Mouse (Mus musculus) liver, adult 2 months (tissue): ENCODE data around the gene Pitx3. TPM values are rescaled to one million over a fixed set of nuclear protein-coding genes. Genes with fewer than 3 reads are reported as not detected.

ENCODE experiments used
- DNase-seq: peaks from one replicate; pipeline ENCODE4 v3.0.0-alpha.2; 2011; ENCODE audit warnings: low read depth, low spot score; ENCODE audit errors: extremely low read depth
- H3K27ac ChIP-seq: fragments of 200-500 bp; replicated peaks from 2 replicates; pipeline ENCODE4 v1.5.1; 2012; ENCODE audit warnings: low read depth, mild to moderate bottlenecking, control low read depth, inconsistent platforms, low read length; ENCODE audit not compliant: insufficient read depth
- H3K27me3 ChIP-seq: fragments of 200-500 bp; 2 replicates; pipeline ENCODE4 v1.6.1; 2012; ENCODE audit warnings: mild to moderate bottlenecking, moderate library complexity, low read length, inconsistent platforms; ENCODE audit not compliant: control insufficient read depth, insufficient read depth
- H3K36me3 ChIP-seq: fragments of 200-500 bp; 2 replicates; pipeline ENCODE4 v1.6.1; 2012; ENCODE audit warnings: low read length, inconsistent platforms; ENCODE audit not compliant: control insufficient read depth, insufficient read depth
- H3K4me1 ChIP-seq: fragments of 200-500 bp; 2 replicates; pipeline ENCODE4 v1.6.1; 2011; ENCODE audit warnings: low read length; ENCODE audit not compliant: control insufficient read depth, insufficient read depth
- H3K4me3 ChIP-seq: fragments of 200-500 bp; 2 replicates; pipeline ENCODE4 v1.5.1; 2011; ENCODE audit warnings: low read depth, mild to moderate bottlenecking, control low read depth, low read length, moderate library complexity; ENCODE audit not compliant: insufficient read depth
- H3K79me2 ChIP-seq: fragments of 200-500 bp; 2 replicates; pipeline ENCODE4 v1.6.1; 2012; ENCODE audit warnings: inconsistent platforms, mild to moderate bottlenecking, low read length, moderate library complexity; ENCODE audit not compliant: control insufficient read depth, insufficient read depth
- H3K9ac ChIP-seq: fragments of 200-500 bp; 2 replicates; pipeline ENCODE4 v1.6.1; 2012; ENCODE audit warnings: low read depth, mild to moderate bottlenecking, control low read depth, inconsistent platforms, low read length
- CTCF ChIP-seq: fragments of 200-500 bp; IDR thresholded peaks from 2 replicates; pipeline ENCODE4 v1.5.1; 2011; ENCODE audit warnings: low read depth, low read length, control low read depth
- POLR2A ChIP-seq: fragments of 200-500 bp; IDR thresholded peaks from 2 replicates; pipeline ENCODE4 v1.6.1; 2011; ENCODE audit warnings: low read length, control low read depth; ENCODE audit not compliant: insufficient read depth; ENCODE audit errors: extremely low read depth
- WGBS: fragments of 180-500 bp; shearing (Covaris S2); methylation state at CpG from one replicate; pipeline ENCODE4 v1.1.7; 2018; 5-methylcytosine and 5-hydroxymethylcytosine counted together
- polyA plus RNA-seq: library from polyadenylated mRNA; depleted of rRNA; stranded (reverse); fragments of >200 nt; gene quantifications from 2 replicates; pipeline ENCODE4 v1.2.3, GENCODE M21; 2012; rRNA removed
- total RNA-seq: library from RNA; depleted of rRNA; stranded (reverse); fragments of >200 nt; gene quantifications from 2 replicates; pipeline ENCODE4 v1.2.3, GENCODE M21; 2014; rRNA removed

The Pitx3 gene
- total and polyA plus RNA-seq, 2 experiments: not detected

DNA sequence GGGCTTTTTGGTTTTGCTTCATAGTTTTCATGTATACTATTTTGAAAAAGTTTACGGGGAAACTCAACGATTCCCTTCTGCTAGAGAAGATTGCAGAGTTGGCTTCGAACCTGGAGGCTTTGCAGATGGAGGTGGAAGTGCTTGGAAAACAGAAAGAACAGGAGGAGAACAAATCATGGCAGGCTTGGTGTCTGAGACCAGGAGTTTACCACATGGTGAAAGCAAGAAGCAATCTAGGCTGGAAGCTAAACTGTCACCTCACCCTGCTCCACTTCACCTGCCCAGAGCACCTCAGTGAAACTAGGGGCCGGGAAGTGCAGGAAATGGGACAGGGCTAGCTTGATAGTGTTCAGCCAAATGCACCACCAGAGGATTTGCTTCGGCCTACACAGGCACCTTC is 51.7 kb downstream of the Pitx3 start:
- no peaks in the 10 kb centered on the region for H3K79me2 ChIP-seq
- H3K4me3 ChIP-seq: no peak overlapping the region
- 91% methylated on average over 5 of the region's 5 CpGs for WGBS
- peaks cover 19% of the 10 kb centered on the region for H3K4me1 ChIP-seq
- no peak for TF ChIP-seq CTCF
- no peak for TF ChIP-seq POLR2A
- no peaks in the 10 kb centered on the region for H3K36me3 ChIP-seq
- no peaks in the 10 kb centered on the region for H3K27me3 ChIP-seq
- H3K9ac ChIP-seq: no peak overlapping the region
- DNase-seq: no peak
- H3K27ac ChIP-seq: peak overlapping the region; percentile 1; the same call in 1 of the 2 replicates

DNA sequence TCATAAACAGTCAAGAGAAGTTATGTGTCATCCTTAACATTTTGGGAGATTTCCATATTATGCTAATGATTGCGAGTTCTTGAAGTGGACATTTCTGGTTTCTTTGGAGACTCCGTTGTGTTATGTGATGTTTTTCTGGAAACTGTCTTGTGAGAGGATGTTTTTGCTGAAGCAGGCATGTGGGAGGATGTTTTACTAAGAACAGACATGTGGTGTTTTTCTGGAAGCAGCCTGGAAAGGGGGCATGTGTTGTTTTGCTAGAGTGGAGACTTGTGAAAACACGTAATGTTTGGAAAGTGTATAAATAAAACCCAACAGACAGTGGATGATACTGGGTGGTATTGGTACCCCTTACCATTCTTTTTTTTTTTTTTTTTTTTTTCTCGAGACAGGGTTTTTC is 52.8 kb downstream of the Pitx3 start:
- Histone ChIP-seq H3K9ac (no peak overlapping the region), H3K27me3 (no peaks in the 10 kb centered on the region), H3K4me1 (peaks cover 26% of the 10 kb centered on the region), H3K4me3 (no peak overlapping the region), H3K36me3 (no peaks in the 10 kb centered on the region), H3K79me2 (no peaks in the 10 kb centered on the region), H3K27ac (0 out of 2 replicates have a peak overlapping the region, but pooled peaks have one; percentile 26)
- no peak for DNase-seq
- 89% methylated on average over 4 of the region's 4 CpGs for WGBS
- no peak for TF ChIP-seq CTCF

GRCm38 (mm10) chr19:46094144-46094543 is 54.0 kb downstream of the Pitx3 start:
- no peaks in the 10 kb centered on the region for H3K36me3 ChIP-seq
- TF ChIP-seq CTCF (no peak), POLR2A (no peak)
- no peak overlapping the region for H3K9ac ChIP-seq
- H3K4me1 ChIP-seq: peaks cover 31% of the 10 kb centered on the region
- H3K27ac ChIP-seq: no peak overlapping the region
- H3K4me3 ChIP-seq: no peak overlapping the region
- no peaks in the 10 kb centered on the region for H3K27me3 ChIP-seq
- no peaks in the 10 kb centered on the region for H3K79me2 ChIP-seq
- DNase-seq: no peak
- 100% methylated on average over 2 of the region's 2 CpGs for WGBS

DNA sequence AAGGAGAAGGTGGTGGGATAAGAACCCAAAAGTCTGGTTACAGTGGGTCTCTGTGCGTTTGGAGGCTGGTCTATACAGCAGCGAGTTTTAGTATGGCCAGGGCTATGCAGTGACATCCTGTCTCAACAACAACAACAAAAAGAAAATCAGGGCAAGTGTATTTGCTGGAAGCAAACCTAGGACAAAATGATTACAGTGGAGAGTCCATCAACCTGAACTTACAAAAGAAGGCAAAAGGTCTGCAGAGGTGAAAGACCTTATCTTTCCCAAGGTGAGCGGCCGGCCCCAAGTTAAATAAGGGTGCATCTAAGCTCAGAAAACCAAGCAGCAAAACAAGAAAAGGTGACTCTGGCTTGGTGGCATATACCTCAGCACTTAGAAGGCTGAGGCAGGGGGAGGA is 56.5 kb downstream of the Pitx3 start:
- no peaks in the 10 kb centered on the region for H3K79me2 ChIP-seq
- WGBS: 25% methylated on average over 4 of the region's 4 CpGs
- DNase-seq: peak; percentile 94
- H3K4me3 ChIP-seq: no peak overlapping the region
- peak overlapping the region; percentile 82 for H3K27ac ChIP-seq
- no peaks in the 10 kb centered on the region for H3K27me3 ChIP-seq
- H3K9ac ChIP-seq: 0 out of 2 replicates have a peak overlapping the region, but pooled peaks have one; percentile 36
- H3K36me3 ChIP-seq: no peaks in the 10 kb centered on the region
- TF ChIP-seq CTCF (no peak), POLR2A (no peak)
- peaks cover 35% of the 10 kb centered on the region for H3K4me1 ChIP-seq

GRCm38 (mm10) chr19:46087871-46088270 is 60.3 kb downstream of the Pitx3 start:
- Histone ChIP-seq H3K27ac (peak overlapping the region; percentile 47; the same call in 1 of the 2 replicates), H3K9ac (no peak overlapping the region), H3K79me2 (no peaks in the 10 kb centered on the region), H3K4me3 (no peak overlapping the region), H3K27me3 (no peaks in the 10 kb centered on the region), H3K36me3 (peaks cover 16% of the 10 kb centered on the region), H3K4me1 (peaks cover 31% of the 10 kb centered on the region)
- 46% methylated on average over 7 of the region's 7 CpGs for WGBS
- DNase-seq: peak; percentile 85
- TF ChIP-seq CTCF (no peak), POLR2A (no peak)

DNA sequence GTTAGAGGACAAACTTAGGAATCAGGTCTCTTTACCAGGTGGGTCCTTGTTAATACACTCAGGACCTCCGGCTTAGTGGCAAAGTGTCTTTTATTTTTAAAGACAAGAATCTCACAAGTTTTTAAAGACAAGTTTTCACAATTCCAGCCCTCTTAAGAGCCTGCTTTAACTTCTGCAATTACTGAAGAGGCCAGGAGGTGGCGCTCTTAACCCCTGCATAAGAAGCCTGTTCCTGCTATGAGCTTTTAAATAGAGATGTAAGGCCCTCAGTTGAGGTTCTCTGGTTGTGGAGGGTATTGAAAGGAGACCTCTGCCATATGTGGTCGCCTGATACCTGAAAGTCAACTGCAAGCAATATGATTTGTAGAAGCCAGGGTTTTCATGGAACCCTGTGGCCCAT is 61.8 kb downstream of the Pitx3 start:
- 49% methylated on average over 3 of the region's 3 CpGs for WGBS
- DNase-seq: peak; percentile 78
- peak; percentile 23; the same call in 1 of the 2 replicates for TF ChIP-seq CTCF
- no peak for TF ChIP-seq POLR2A
- Histone ChIP-seq H3K4me1 (peaks cover 19% of the 10 kb centered on the region), H3K36me3 (peaks cover 29% of the 10 kb centered on the region), H3K27ac (no peak overlapping the region), H3K27me3 (no peaks in the 10 kb centered on the region), H3K4me3 (no peak overlapping the region), H3K9ac (no peak overlapping the region), H3K79me2 (no peaks in the 10 kb centered on the region)

Other genes starting within 250 kb of the Pitx3 start
- 3.8 and 4.2 TPM in 2 replicates for gene Armh3, start 149.8 kb downstream of the Pitx3 start, total RNA-seq
- gene Armh3, start 149.8 kb downstream of the Pitx3 start, polyA plus RNA-seq: 4.9 and 5.2 TPM in 2 replicates
- gene Hps6, start 144.8 kb downstream of the Pitx3 start, total RNA-seq: 2.3 and 2.9 TPM in 2 replicates
- 3.2 TPM in 2 replicates for gene Hps6, start 144.8 kb downstream of the Pitx3 start, polyA plus RNA-seq
- gene Pprc1, start 103.4 kb downstream of the Pitx3 start, total RNA-seq: 1.1 and 2.1 TPM in 2 replicates
- 5.0 and 11.7 TPM in 2 replicates for gene Pprc1, start 103.4 kb downstream of the Pitx3 start, polyA plus RNA-seq
- gene Ldb1, start 103.1 kb downstream of the Pitx3 start, total RNA-seq: 14.9 and 18.1 TPM in 2 replicates
- 27.9 and 42.1 TPM in 2 replicates for gene Ldb1, start 103.1 kb downstream of the Pitx3 start, polyA plus RNA-seq
- gene Nolc1, start 72.5 kb downstream of the Pitx3 start, total RNA-seq: 3.4 and 3.8 TPM in 2 replicates
- 5.6 and 7.3 TPM in 2 replicates for gene Nolc1, start 72.5 kb downstream of the Pitx3 start, polyA plus RNA-seq
- gene Elovl3, start 16.4 kb downstream of the Pitx3 start, total RNA-seq: 0.67 and 9.8 TPM in 2 replicates
- gene Elovl3, start 16.4 kb downstream of the Pitx3 start, polyA plus RNA-seq: 2.6 and 3.7 TPM in 2 replicates
- gene Gbf1, start 4.2 kb upstream of the Pitx3 start, total RNA-seq: 25.0 and 25.7 TPM in 2 replicates
- gene Gbf1, start 4.2 kb upstream of the Pitx3 start, polyA plus RNA-seq: 49.3 and 58.1 TPM in 2 replicates
- 3.7 and 4.7 TPM in 2 replicates for gene Nfkb2, start 156.0 kb upstream of the Pitx3 start, total RNA-seq
- gene Nfkb2, start 156.0 kb upstream of the Pitx3 start, polyA plus RNA-seq: 8.1 and 9.3 TPM in 2 replicates
- gene Psd, start 178.8 kb upstream of the Pitx3 start, total RNA-seq: 0.27 and 0.46 TPM in 2 replicates
- gene Psd, start 178.8 kb upstream of the Pitx3 start, polyA plus RNA-seq: 0.57 and 0.71 TPM in 2 replicates
- 6.2 and 6.4 TPM in 2 replicates for gene Fbxl15, start 179.9 kb upstream of the Pitx3 start, total RNA-seq
- 15.1 and 22.6 TPM in 2 replicates for gene Fbxl15, start 179.9 kb upstream of the Pitx3 start, polyA plus RNA-seq
- gene Cuedc2, start 190.4 kb upstream of the Pitx3 start, total RNA-seq: 19.5 and 21.7 TPM in 2 replicates
- gene Cuedc2, start 190.4 kb upstream of the Pitx3 start, polyA plus RNA-seq: 24.6 and 25.1 TPM in 2 replicates
- gene Mfsd13a, start 192.8 kb upstream of the Pitx3 start, total RNA-seq: 1.2 and 1.3 TPM in 2 replicates
- gene Mfsd13a, start 192.8 kb upstream of the Pitx3 start, polyA plus RNA-seq: 17.9 and 22.0 TPM in 2 replicates
- gene 2310034G01Rik, start 202.0 kb upstream of the Pitx3 start, total RNA-seq: 0.09 and 0.40 TPM in 2 replicates
- 0.10 and 0.25 TPM in 2 replicates for gene 2310034G01Rik, start 202.0 kb upstream of the Pitx3 start, polyA plus RNA-seq
- 29.7 and 32.5 TPM in 2 replicates for gene Actr1a, start 247.4 kb upstream of the Pitx3 start, total RNA-seq
- gene Actr1a, start 247.4 kb upstream of the Pitx3 start, polyA plus RNA-seq: 40.9 and 46.2 TPM in 2 replicates
- 1.1 and 2.3 TPM in 2 replicates for gene Sufu, start 248.6 kb upstream of the Pitx3 start, total RNA-seq
- 2.8 and 3.2 TPM in 2 replicates for gene Sufu, start 248.6 kb upstream of the Pitx3 start, polyA plus RNA-seq